Mouse (Mus musculus): ENCODE measurements around the gene F11. TPM values are rescaled to one million over a fixed set of nuclear protein-coding genes. Genes with fewer than 3 reads are reported as not detected.

The F11 gene
- polyA plus RNA-seq, 1 experiment from 2014 or later, result 1.5 TPM

DNA sequence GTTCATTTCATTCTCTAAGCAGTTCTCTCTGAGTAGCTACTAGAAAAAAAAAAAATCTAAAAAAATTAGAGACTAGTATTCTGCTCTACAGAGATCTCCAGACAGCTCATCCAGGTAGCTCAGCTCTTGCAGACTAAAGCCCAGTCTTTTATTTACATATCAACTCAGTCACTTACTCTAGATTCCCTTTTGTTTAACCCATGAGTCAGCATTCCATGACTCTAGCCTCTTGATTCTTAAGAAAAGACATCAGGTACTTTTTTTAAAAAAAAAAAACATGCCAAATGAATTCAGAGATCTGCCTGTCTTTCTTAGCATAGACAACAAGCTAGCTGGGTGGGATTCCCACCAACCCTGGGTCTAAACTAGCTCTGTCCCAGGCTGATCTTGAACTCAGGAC lies 6.7 kb upstream of the F11 start:
- ATAC-seq (ENCODE audit: insufficient read depth, low FRiP score, low read depth), result no peak
- H3K4me3 ChIP-seq (replicated peaks), result no peak overlapping the region
- H3K9ac ChIP-seq, result no peak overlapping the region
- no peaks in the 10 kb centered on the region for H3K27me3 ChIP-seq (replicated peaks)
- H3K9me3 ChIP-seq, result no peaks in the 10 kb centered on the region
- H3K4me1 ChIP-seq, result no peaks in the 10 kb centered on the region
- H3K27ac ChIP-seq, result no peak overlapping the region
- no peaks in the 10 kb centered on the region for H3K36me3 ChIP-seq
- no peak overlapping the region for H3K4me2 ChIP-seq

DNA sequence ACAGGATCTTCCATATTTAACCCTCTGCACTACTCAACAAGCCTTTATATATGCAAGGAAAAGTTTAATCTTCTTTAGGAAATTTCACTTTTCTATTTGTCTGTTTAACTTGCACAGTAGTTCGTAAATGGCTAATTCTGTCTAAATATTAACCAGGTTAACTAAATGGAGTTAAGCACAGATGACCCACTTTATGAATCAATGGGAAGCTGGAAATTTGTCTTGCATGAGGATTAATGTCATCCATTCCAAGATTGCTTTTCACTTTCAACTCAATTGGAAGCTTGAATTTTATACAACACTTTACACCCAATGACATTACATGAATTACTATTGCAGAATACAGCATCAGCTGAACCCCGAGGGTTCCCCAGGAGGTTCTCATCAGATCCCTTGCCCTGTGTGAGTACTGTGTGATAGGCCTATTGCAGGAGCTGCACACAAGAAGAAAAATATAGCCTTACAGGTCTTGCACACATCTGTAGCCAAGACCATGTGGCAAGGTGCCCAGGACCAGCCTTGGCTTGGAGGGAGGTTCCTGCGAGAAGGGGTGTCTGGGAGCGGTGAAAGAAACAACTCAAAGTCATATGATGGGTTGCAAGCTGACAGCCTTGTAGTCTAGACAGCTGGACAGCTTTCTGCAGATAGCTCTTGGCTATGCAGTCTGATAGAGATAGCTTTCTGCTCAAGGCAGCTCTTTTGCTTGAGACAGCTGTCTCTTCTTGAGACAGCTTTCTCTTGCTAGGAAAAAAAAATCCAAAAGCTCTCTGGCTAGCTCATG lies 6.0 kb upstream of the F11 start:
- Histone ChIP-seq H3K27ac (no peak overlapping the region), H3K4me3 (replicated peaks) (no peak overlapping the region), H3K4me2 (no peak overlapping the region), H3K27me3 (replicated peaks) (no peaks in the 10 kb centered on the region), H3K36me3 (no peaks in the 10 kb centered on the region), H3K9ac (no peak overlapping the region), H3K9me3 (no peaks in the 10 kb centered on the region), H3K4me1 (no peaks in the 10 kb centered on the region)
- ATAC-seq (ENCODE audit: insufficient read depth, low FRiP score, low read depth), result no peak; the same call in 1 of the 2 replicates
- WGBS, result 46% methylated on average over 4 of the region's 4 CpGs

DNA sequence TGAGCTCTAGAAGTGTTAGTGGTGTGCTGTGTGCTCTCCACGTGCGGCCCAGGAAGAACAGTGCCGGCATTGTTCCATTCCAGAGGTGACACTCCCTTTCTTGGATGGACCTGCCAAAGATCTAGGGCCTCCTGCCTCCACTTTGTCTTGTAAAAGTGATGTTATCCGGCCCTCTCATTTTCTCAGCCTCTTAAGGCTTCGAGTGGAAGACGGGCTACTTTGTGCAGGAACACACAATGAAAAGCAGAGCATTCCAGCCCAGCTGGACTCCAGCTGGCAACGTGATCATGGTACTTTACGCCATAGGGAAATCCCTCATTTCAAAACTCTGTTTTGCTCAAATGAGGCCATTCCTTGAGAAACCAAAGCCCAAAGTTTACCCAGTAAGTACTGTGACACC lies 5.2 kb upstream of the F11 start:
- Histone ChIP-seq H3K27me3 (replicated peaks) (no peaks in the 10 kb centered on the region), H3K4me1 (no peaks in the 10 kb centered on the region), H3K9me3 (no peaks in the 10 kb centered on the region), H3K36me3 (no peaks in the 10 kb centered on the region), H3K4me3 (replicated peaks) (no peak overlapping the region), H3K9ac (no peak overlapping the region), H3K4me2 (no peak overlapping the region), H3K27ac (no peak overlapping the region)
- 45% methylated on average over 8 of the region's 8 CpGs for WGBS
- ATAC-seq (ENCODE audit: insufficient read depth, low FRiP score, low read depth), result no peak

DNA sequence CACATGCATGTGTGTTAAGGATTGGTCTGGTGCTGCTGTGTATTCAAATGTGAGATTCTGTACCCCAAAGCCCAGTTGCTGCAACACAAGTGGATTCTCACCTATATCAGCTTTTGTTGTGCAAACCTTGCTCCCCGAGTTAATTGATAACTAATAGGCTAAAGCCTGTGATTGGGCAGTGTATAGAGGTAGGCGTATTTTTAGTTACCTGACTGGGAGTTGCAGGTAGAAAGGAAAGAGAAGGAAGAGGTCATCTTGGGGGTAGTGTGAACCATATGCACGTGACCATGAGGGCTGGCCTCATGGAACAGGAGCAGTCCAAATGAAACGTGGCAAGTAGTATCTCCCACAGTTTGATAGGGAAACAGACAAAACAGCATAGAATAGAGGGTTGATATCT lies 3.1 kb upstream of the F11 start:
- Histone ChIP-seq H3K9me3 (no peaks in the 10 kb centered on the region), H3K9ac (no peak overlapping the region), H3K27me3 (replicated peaks) (no peaks in the 10 kb centered on the region), H3K4me1 (no peaks in the 10 kb centered on the region), H3K36me3 (no peaks in the 10 kb centered on the region), H3K27ac (no peak overlapping the region), H3K4me2 (no peak overlapping the region), H3K4me3 (replicated peaks) (no peak overlapping the region)
- 75% methylated on average over 4 of the region's 4 CpGs for WGBS
- ATAC-seq (ENCODE audit: insufficient read depth, low FRiP score, low read depth), result no peak

DNA sequence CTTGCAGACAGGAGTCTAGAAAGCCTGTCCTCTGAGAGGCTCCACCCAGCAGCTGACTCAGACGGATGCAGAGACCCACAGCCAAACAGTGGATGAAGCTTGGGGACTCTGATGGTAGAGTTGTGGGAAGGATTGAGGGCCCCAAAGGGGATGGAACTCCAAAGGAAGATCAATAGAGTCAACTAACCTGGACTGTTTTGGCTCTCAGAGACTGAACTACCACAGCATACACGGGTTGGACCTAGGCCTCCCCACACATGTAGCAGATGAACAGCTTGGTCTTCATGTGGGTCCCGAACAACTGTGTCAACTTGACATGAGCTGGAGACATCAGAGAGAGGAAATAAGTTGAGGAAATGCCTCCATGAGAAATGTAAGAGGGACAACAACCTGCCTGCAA lies 1.0 kb upstream of the F11 start:
- Histone ChIP-seq H3K4me2 (no peak overlapping the region), H3K27ac (no peak overlapping the region), H3K27me3 (replicated peaks) (no peaks in the 10 kb centered on the region), H3K4me3 (replicated peaks) (no peak overlapping the region), H3K36me3 (no peaks in the 10 kb centered on the region), H3K9ac (no peak overlapping the region), H3K9me3 (no peaks in the 10 kb centered on the region), H3K4me1 (no peaks in the 10 kb centered on the region)
- no peak for ATAC-seq (ENCODE audit: insufficient read depth, low FRiP score, low read depth)
- WGBS, result 84% methylated on average over 3 of the region's 3 CpGs

DNA sequence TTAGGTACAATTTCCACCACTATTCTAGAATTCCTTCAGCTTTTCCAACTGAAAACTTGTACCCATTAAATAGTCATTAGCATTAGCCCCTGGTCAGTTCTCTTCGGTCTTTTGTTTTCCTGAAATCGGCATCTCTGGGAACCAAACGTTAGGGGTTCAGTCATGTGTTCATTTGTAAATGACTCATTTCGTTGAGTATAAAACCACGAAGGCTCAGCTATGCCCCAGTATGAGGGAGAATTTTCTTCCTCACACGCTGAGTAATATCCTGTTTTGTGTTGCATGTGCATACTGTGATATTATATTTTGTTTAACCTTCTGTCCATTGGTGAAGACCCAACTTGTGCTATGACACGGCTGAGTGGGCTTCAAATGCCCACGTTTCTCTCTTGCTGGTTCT lies 3.4 kb downstream of the F11 start:
- 76% methylated on average over 8 of the region's 8 CpGs for WGBS
- no peak overlapping the region for H3K4me3 ChIP-seq (replicated peaks)
- no peaks in the 10 kb centered on the region for H3K4me1 ChIP-seq
- H3K4me2 ChIP-seq, result no peak overlapping the region
- H3K27ac ChIP-seq, result no peak overlapping the region
- H3K9me3 ChIP-seq, result no peaks in the 10 kb centered on the region
- ATAC-seq (ENCODE audit: insufficient read depth, low FRiP score, low read depth), result no peak
- no peaks in the 10 kb centered on the region for H3K36me3 ChIP-seq
- no peak overlapping the region for H3K9ac ChIP-seq
- no peaks in the 10 kb centered on the region for H3K27me3 ChIP-seq (replicated peaks)

DNA sequence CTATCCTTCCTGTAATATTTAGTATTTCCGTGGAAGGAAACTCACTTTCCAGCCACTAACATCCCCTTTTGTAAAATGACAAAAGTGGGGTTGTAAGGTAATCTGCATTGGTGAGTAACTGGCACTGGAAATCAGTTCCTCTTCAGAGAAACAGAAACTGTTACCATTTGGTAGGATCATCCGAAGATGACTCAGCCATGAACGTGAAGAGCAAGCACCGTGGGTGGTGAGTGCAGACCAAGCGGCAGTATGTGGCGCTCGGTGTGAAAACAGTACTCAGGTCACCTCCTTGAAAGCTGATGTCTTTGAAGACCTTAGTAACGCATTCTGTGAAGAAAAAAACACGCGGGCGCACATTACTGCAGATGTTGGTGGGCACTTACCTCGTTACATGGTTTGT lies 6.8 kb downstream of the F11 start:
- Histone ChIP-seq H3K9ac (no peak overlapping the region), H3K4me3 (replicated peaks) (no peak overlapping the region), H3K27ac (no peak overlapping the region), H3K4me2 (no peak overlapping the region), H3K9me3 (no peaks in the 10 kb centered on the region), H3K36me3 (no peaks in the 10 kb centered on the region), H3K27me3 (replicated peaks) (no peaks in the 10 kb centered on the region), H3K4me1 (no peaks in the 10 kb centered on the region)
- WGBS, result 84% methylated on average over 12 of the region's 12 CpGs
- no peak for ATAC-seq (ENCODE audit: insufficient read depth, low FRiP score, low read depth)

GRCm38 (mm10) chr8:45254194-45254842 lies 7.5 kb downstream of the F11 start:
- Histone ChIP-seq H3K4me2 (no peak overlapping the region), H3K36me3 (no peaks in the 10 kb centered on the region), H3K4me3 (replicated peaks) (no peak overlapping the region), H3K9ac (no peak overlapping the region), H3K9me3 (no peaks in the 10 kb centered on the region), H3K27me3 (replicated peaks) (no peaks in the 10 kb centered on the region), H3K27ac (no peak overlapping the region), H3K4me1 (no peaks in the 10 kb centered on the region)
- 72% methylated on average over 8 of the region's 8 CpGs for WGBS
- no peak for ATAC-seq (ENCODE audit: insufficient read depth, low FRiP score, low read depth)

GRCm38 (mm10) chr8:45253586-45253985 lies 8.2 kb downstream of the F11 start:
- H3K4me2 ChIP-seq, result no peak overlapping the region
- WGBS, result 90% methylated on average over 1 of the region's 1 CpGs
- H3K27ac ChIP-seq, result no peak overlapping the region
- no peaks in the 10 kb centered on the region for H3K36me3 ChIP-seq
- no peaks in the 10 kb centered on the region for H3K9me3 ChIP-seq
- no peak overlapping the region for H3K4me3 ChIP-seq (replicated peaks)
- no peak for ATAC-seq (ENCODE audit: insufficient read depth, low FRiP score, low read depth)
- H3K9ac ChIP-seq, result no peak overlapping the region
- no peaks in the 10 kb centered on the region for H3K4me1 ChIP-seq
- H3K27me3 ChIP-seq (replicated peaks), result no peaks in the 10 kb centered on the region

GRCm38 (mm10) chr8:45253111-45253510 lies 8.7 kb downstream of the F11 start:
- ATAC-seq (ENCODE audit: insufficient read depth, low FRiP score, low read depth), result no peak
- Histone ChIP-seq H3K27me3 (replicated peaks) (no peaks in the 10 kb centered on the region), H3K9me3 (no peaks in the 10 kb centered on the region), H3K4me2 (no peak overlapping the region), H3K4me3 (replicated peaks) (no peak overlapping the region), H3K36me3 (no peaks in the 10 kb centered on the region), H3K9ac (no peak overlapping the region), H3K27ac (no peak overlapping the region), H3K4me1 (no peaks in the 10 kb centered on the region)
- 40% methylated on average over 2 of the region's 2 CpGs for WGBS

DNA sequence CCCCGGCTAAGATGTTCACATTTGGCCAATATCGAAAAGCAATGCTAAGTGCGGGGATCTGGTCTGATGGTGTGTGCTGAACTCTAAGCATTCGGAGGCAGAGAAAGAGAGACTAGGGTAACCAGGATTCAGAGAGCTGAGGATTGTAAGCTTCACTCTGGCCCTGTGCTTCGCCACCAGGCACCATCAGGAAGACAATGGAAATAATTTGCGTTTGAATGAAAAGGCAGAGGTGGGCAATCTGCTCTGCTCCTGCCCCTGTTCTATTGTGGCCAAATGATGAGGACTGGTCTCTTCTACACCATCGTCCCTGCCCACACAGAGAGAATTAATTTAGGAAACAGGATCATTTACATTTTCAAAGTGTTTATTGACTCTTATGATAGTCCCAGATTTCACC lies 15.5 kb downstream of the F11 start:
- Histone ChIP-seq H3K36me3 (no peaks in the 10 kb centered on the region), H3K9ac (no peak overlapping the region), H3K4me3 (replicated peaks) (no peak overlapping the region), H3K27ac (no peak overlapping the region), H3K4me2 (no peak overlapping the region), H3K9me3 (no peaks in the 10 kb centered on the region), H3K4me1 (no peaks in the 10 kb centered on the region), H3K27me3 (replicated peaks) (no peaks in the 10 kb centered on the region)
- WGBS, result 67% methylated on average over 7 of the region's 7 CpGs
- ATAC-seq (ENCODE audit: insufficient read depth, low FRiP score, low read depth), result no peak

- no peak for ATAC-seq (ENCODE audit: insufficient read depth, low FRiP score, low read depth)
- Histone ChIP-seq H3K27ac (no peak overlapping the region), H3K4me2 (no peak overlapping the region), H3K9ac (no peak overlapping the region), H3K27me3 (replicated peaks) (no peaks in the 10 kb centered on the region), H3K36me3 (no peaks in the 10 kb centered on the region), H3K4me3 (replicated peaks) (no peak overlapping the region), H3K9me3 (no peaks in the 10 kb centered on the region), H3K4me1 (peaks cover 3% of the 10 kb centered on the region; the same call in 1 of the 2 replicates)
- 74% methylated on average over 8 of the region's 8 CpGs for WGBS
Measured at GRCm38 (mm10) chr8:45239363-45239762, 22.5 kb downstream of the F11 start.

All from stomach, embryonic 15.5 days (tissue).